Mouse (Mus musculus) bone marrow macrophage, adult 2 months (primary cell): ENCODE measurements around the gene Dzank1.

ENCODE experiments used
- CTCF ChIP-seq: IDR thresholded peaks from 2 replicates; pipeline ENCODE4 v1.5.1; 2012; ENCODE audit warnings: low read depth, mild to moderate bottlenecking, low read length, moderate library complexity
- POLR2A ChIP-seq: IDR thresholded peaks from 2 replicates; pipeline ENCODE4 v1.6.1; 2012; ENCODE audit warnings: mild to moderate bottlenecking, low read depth, low read length, borderline replicate concordance

DNA sequence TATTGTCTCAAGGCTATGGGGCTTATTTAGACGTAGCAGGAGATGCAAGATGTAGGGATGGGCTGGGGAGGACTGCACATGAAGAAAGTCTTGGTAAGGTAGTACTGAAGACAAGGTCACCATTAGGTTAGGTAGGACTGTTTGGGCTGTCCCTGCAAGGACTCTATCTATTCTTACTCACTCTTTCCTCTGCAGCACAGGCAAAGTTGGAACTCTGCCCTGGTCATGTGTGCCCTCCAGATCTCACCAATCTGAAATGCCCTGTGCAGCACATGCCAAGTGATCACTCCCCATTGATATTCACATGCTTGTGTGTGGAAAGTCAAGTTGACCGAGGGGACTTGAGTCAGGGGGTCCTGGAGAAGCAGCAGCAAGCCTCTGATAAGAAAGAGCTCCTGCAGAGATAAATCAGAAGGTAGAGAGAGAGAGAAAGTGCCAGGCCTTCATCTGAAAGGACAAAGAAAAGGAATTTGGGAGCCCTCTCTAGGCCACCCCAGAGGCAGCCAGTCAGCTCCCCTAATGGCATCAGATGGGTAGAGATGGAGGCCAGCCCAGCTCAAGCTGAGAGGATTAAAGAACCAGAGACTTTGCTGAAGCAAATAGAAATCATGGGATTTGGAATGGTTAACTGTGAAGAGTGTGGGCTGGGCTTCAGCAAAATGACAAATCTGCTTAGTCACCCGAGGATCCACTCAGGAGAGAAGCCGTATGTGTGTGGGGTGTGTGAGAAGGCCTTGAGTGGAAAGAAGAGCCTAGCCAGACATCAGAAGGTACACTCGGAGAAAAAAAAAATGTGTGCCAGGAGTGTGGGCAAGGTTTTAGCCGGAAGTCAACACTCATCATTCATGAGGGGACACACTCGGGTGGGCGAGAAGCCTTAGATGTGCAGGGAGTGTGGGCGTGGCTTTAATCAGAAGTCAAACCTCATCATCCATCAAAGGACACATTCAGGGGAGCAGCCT lies 62.1 kb downstream of the Dzank1 start:
- TF ChIP-seq CTCF: no peak
- no peak for TF ChIP-seq POLR2A
